Mouse (Mus musculus) hematopoietic stem cell, adult 5-6 weeks (primary cell): ENCODE measurements around the gene Tbc1d16. TPM values are rescaled to one million over a fixed set of nuclear protein-coding genes. Genes with fewer than 3 reads are reported as not detected.

Source experiments
- ATAC-seq, 2 experiments: fragments of 125-278 bp in 1 of 2; replicated peaks in 1 of 2; 2 replicates each; pipeline ENCODE4 v1.8.0; 2016 to 2017; ENCODE audit warnings: inconsistent platforms in 2 of 2, mild to moderate bottlenecking in 2 of 2, moderate number of reproducible peaks in 2 of 2, low read depth in 1 of 2, moderate TSS enrichment in 1 of 2; ENCODE audit not compliant: low FRiP score in 2 of 2, poor library complexity in 2 of 2, severe bottlenecking in 2 of 2, insufficient read depth in 1 of 2, low TSS enrichment in 1 of 2
- total RNA-seq: library from RNA; stranded (forward); fragments of 172-1452, 232-1000 nt; gene quantifications from 2 replicates; pipeline ENCODE4 v1.2.3, GENCODE M21; 2017

Gene Tbc1d16
- total RNA-seq, 1 experiment from 2014 or later: 5.5 TPM

- ATAC-seq: no peak
Measured at GRCm38 (mm10) chr11:119239480-119239879, 11.2 kb upstream of the Tbc1d16 start.

GRCm38 (mm10) chr11:119238305-119238721, 10.0 kb upstream of the Tbc1d16 start:
- peak; percentile 50 to 54; a peak in 3 of 4 replicates for ATAC-seq

- peak; percentile 71 to 79 for ATAC-seq
Measured at GRCm38 (mm10) chr11:119237568-119238304, 9.4 kb upstream of the Tbc1d16 start.

GRCm38 (mm10) chr11:119237007-119237406, 8.7 kb upstream of the Tbc1d16 start:
- ATAC-seq: no peak

- ATAC-seq: no peak
Measured at GRCm38 (mm10) chr11:119236354-119236753, 8.1 kb upstream of the Tbc1d16 start.

- peak in 1 of 2 experiments; percentile 33; a peak in 2 of 4 replicates for ATAC-seq
Measured at GRCm38 (mm10) chr11:119235596-119235995, 7.3 kb upstream of the Tbc1d16 start.

- no peak for ATAC-seq
Measured at GRCm38 (mm10) chr11:119234770-119235169, 6.5 kb upstream of the Tbc1d16 start.

- peak; percentile 81 to 83 for ATAC-seq
Measured at GRCm38 (mm10) chr11:119228846-119229626, 737 bp upstream of the Tbc1d16 start.

- ATAC-seq: no peak
Measured at GRCm38 (mm10) chr11:119227591-119227990, 708 bp downstream of the Tbc1d16 start.

- no peak for ATAC-seq
Measured at GRCm38 (mm10) chr11:119225634-119226033, 2.7 kb downstream of the Tbc1d16 start.

- no peak for ATAC-seq
Measured at GRCm38 (mm10) chr11:119224926-119225325, 3.4 kb downstream of the Tbc1d16 start.

- ATAC-seq: no peak
Measured at GRCm38 (mm10) chr11:119223124-119223890, 5.0 kb downstream of the Tbc1d16 start.

GRCm38 (mm10) chr11:119221812-119222510, 6.3 kb downstream of the Tbc1d16 start:
- ATAC-seq: no peak

GRCm38 (mm10) chr11:119219816-119220465, 8.4 kb downstream of the Tbc1d16 start:
- ATAC-seq: no peak

GRCm38 (mm10) chr11:119217861-119218260, 10.4 kb downstream of the Tbc1d16 start:
- ATAC-seq: no peak

GRCm38 (mm10) chr11:119215905-119216507, 12.3 kb downstream of the Tbc1d16 start:
- ATAC-seq: peak; percentile 36 to 40
